8 mouse cellular contexts compared by ENCODE assay signal in the genomic region with DNA sequence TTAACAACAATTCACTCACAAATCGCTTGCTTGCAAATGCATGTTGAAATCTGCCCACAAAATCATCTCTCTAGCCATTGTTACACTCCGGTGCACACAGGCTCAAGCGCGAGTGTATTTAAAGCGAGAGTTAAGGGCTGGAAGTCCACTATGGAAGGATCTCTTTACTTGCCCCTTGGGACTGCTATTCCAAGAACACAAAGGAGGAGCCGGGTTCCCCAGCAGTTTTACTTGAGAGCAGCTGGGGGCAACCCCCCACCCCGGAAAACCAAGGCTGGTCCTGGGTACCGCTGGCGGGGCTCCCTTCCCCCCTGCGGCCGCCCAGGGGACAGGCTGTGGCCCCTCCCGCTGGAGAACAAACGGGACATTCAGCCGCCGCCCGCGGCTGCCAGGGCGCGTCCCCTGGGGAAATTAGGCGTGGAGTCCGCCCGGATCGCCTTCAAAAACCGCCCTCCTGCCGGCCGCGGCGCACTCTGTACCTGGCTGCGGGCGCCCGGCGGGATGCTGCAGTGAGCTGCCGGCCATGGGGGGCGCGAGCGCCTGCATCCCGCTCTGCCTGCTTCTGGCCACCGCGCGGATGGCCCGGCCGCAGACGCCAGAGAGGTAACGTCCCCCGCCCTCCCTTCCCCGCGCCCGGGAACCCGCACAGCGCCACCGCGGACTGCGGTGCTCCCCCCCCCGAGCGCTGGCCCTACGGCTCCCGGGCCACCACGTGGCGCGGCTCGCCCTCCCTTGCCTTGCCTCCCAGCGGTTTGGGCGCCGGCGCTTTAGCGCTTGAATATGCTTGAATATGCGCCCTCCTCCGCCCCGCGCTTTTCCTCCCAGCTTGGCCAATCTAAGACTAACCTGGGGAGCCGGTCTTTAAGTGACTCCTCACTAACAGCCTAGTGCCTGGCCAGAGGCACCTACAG. TPM values are rescaled to one million over a fixed set of nuclear protein-coding genes. Genes with fewer than 3 reads are reported as not detected.
A peak's percentile ranks its signal among the peaks of the same experiment; 100 is the strongest.
DNase-seq lines count a peak whose midpoint lies in the region; ATAC-seq and TF ChIP-seq lines count a peak whose summit lies in the region.

A gene (plus strand): TSS at position 331 of the 911 bp plus-strand sequence.

- peak within 1 kb of the TSS; percentile 65 for H3K4me3 ChIP-seq in embryonic fibroblast, embryonic 13.5 days (ENCODE audit: insufficient read depth, low read length)
- H3K4me3 ChIP-seq in heart, embryonic 16.5 days (ENCODE audit: low read length): peak within 1 kb of the TSS; percentile 62
- peak within 1 kb of the TSS; percentile 48 for H3K4me3 ChIP-seq in kidney, postnatal 0 days (replicated peaks; ENCODE audit: low read depth, low read length)
- H3K4me3 ChIP-seq in liver, postnatal 0 days (ENCODE audit: low read depth, low read length): peak within 1 kb of the TSS; percentile 58

- no peak for TF ChIP-seq CTCF in embryonic fibroblast, embryonic 13.5 days (IDR thresholded peaks at IDR 0.05; ENCODE audit: borderline replicate concordance, insufficient read depth, low read length)
- 0 out of 2 replicates have a peak, but pooled peaks have one; percentile 5 for TF ChIP-seq CTCF in kidney, postnatal 0 days (IDR thresholded peaks at IDR 0.05; ENCODE audit: low read depth)
- TF ChIP-seq CTCF in liver, postnatal 0 days (IDR thresholded peaks at IDR 0.05; ENCODE audit: low read depth): no peak

- peak within 1 kb of the TSS; percentile 93 for H3K4me2 ChIP-seq in heart, embryonic 16.5 days (ENCODE audit: low read depth, low read length)
- H3K4me2 ChIP-seq in kidney, postnatal 0 days (ENCODE audit: low read length): peak within 1 kb of the TSS; percentile 99
- H3K4me2 ChIP-seq in liver, postnatal 0 days (ENCODE audit: low read depth, low read length): peak within 1 kb of the TSS; percentile 81

- H3K9ac ChIP-seq in heart, embryonic 16.5 days (ENCODE audit: low read length): peak within 1 kb of the TSS; percentile 61
- peak within 1 kb of the TSS; percentile 24 for H3K9ac ChIP-seq in kidney, postnatal 0 days (ENCODE audit: low read depth, low read length)
- peak within 1 kb of the TSS; percentile 53 for H3K9ac ChIP-seq in liver, postnatal 0 days (replicated peaks)

- no peak for TF ChIP-seq POLR2A in embryonic fibroblast, embryonic 13.5 days (IDR thresholded peaks at IDR 0.05; ENCODE audit: low read depth, low read length)

- H3K27ac ChIP-seq in embryonic fibroblast, embryonic 13.5 days (ENCODE audit: insufficient read depth, low read length): no peak within 1 kb of the TSS
- no peak within 1 kb of the TSS for H3K27ac ChIP-seq in heart, embryonic 16.5 days (ENCODE audit: low read length)
- H3K27ac ChIP-seq in kidney, postnatal 0 days: no peak within 1 kb of the TSS
- H3K27ac ChIP-seq in liver, postnatal 0 days (ENCODE audit: low read depth): 0 out of 2 replicates have a peak within 1 kb of the TSS, but pooled peaks have one; percentile 22

- WGBS in heart, embryonic 16.5 days: under 1% methylated on average over 65 of the region's 71 CpGs
- under 1% methylated on average over 63 of the region's 71 CpGs for WGBS in kidney, postnatal 0 days
- WGBS in liver, postnatal 0 days (ENCODE audit: insufficient replicate concordance): under 1% methylated on average over 46 of the region's 71 CpGs

- peak; percentile 52 for ATAC-seq in heart, embryonic 16.5 days (replicated peaks; ENCODE audit: extremely low read depth, insufficient read depth, low FRiP score)
- peak; percentile 85 for ATAC-seq in kidney, postnatal 0 days (replicated peaks; ENCODE audit: low FRiP score, low read depth)
- ATAC-seq in liver, postnatal 0 days: peak; percentile 84

- peaks cover 36% of the 10 kb centered on the region for H3K27me3 ChIP-seq in heart, embryonic 16.5 days (ENCODE audit: control insufficient read depth, insufficient read depth, low read length)
- H3K27me3 ChIP-seq in kidney, postnatal 0 days (ENCODE audit: insufficient read depth, low read length): peaks cover 20% of the 10 kb centered on the region; the same call in 1 of the 2 replicates
- peaks cover 16% of the 10 kb centered on the region for H3K27me3 ChIP-seq in liver, postnatal 0 days (ENCODE audit: insufficient read depth, low read length)

- H3K4me1 ChIP-seq in embryonic fibroblast, embryonic 13.5 days (ENCODE audit: control insufficient read depth, insufficient read depth, low read length): peaks cover 6% of the 10 kb centered on the region
- H3K4me1 ChIP-seq in heart, embryonic 16.5 days (ENCODE audit: control insufficient read depth, insufficient read depth, low read length): no peaks in the 10 kb centered on the region; the same call in 1 of the 2 replicates
- no peaks in the 10 kb centered on the region for H3K4me1 ChIP-seq in kidney, postnatal 0 days (replicated peaks; ENCODE audit: insufficient read depth, low read length)
- H3K4me1 ChIP-seq in liver, postnatal 0 days (ENCODE audit: insufficient read depth): peaks cover 6% of the 10 kb centered on the region; the same call in 1 of the 2 replicates

- no peaks in the 10 kb centered on the region for H3K9me3 ChIP-seq in heart, embryonic 16.5 days (replicated peaks; ENCODE audit: control insufficient read depth, low read length)
- no peaks in the 10 kb centered on the region for H3K9me3 ChIP-seq in kidney, postnatal 0 days (replicated peaks; ENCODE audit: low read length)
- H3K9me3 ChIP-seq in liver, postnatal 0 days (ENCODE audit: low read length): no peaks in the 10 kb centered on the region

- no peak for TF ChIP-seq EP300 in liver, postnatal 0 days (IDR thresholded peaks at IDR 0.05; ENCODE audit: low read depth)

- peak; percentile 8 for DNase-seq in CD4-positive helper T cell, adult 2 months (ENCODE audit: low read depth, low spot score)
- peak; percentile 29 to 61 for DNase-seq in adrenal gland, postnatal 36 days
- DNase-seq in kidney, postnatal 0 days (ENCODE audit: low spot score): peak; percentile 43
- DNase-seq in liver, postnatal 0 days: peak; percentile 56
- peak; percentile 26 for DNase-seq in right cerebral cortex, adult 18-20 months
- no peak for DNase-seq in c-Kit-positive CD71-positive TER-119-positive erythroid progenitor cells, embryonic 14.5 days (ENCODE audit: low spot score)

- H3K36me3 ChIP-seq in heart, embryonic 16.5 days (ENCODE audit: control insufficient read depth, insufficient read depth): no peaks in the 10 kb centered on the region
- no peaks in the 10 kb centered on the region for H3K36me3 ChIP-seq in kidney, postnatal 0 days (ENCODE audit: insufficient read depth, low read length)
- H3K36me3 ChIP-seq in liver, postnatal 0 days (replicated peaks; ENCODE audit: insufficient read depth, low read length): no peaks in the 10 kb centered on the region

RNA-seq across cellular contexts. Expression of the gene that starts here (rescaled TPM):
- total RNA-seq in adrenal gland, postnatal 36 days (2021): 1 to 10 TPM; 5.8 to 6.1 TPM
- polyA plus RNA-seq in embryonic fibroblast, embryonic 13.5 days (2011; ENCODE audit: insufficient read length, low read depth, missing spikeins): 6.7 and 7.9 TPM in 2 replicates
- polyA plus RNA-seq in heart, embryonic 16.5 days (2015; fragmentation: Nextera tagmentation; extraction: Ambion mirVana): 1.7 and 2.8 TPM in 2 replicates
- 0.88 and 1.5 TPM in 2 replicates for polyA plus RNA-seq in kidney, postnatal 0 days (2015; fragmentation: Nextera tagmentation; extraction: Ambion mirVana)
- polyA plus RNA-seq in liver, postnatal 0 days (2015; fragmentation: Nextera tagmentation; extraction: Ambion mirVana): 15.7 and 20.6 TPM in 2 replicates
